Mouse (Mus musculus) C2C12 (cell line): ENCODE data around the gene Rgs14.

Experiments used
- CEBPB ChIP-seq: IDR thresholded peaks from one replicate; pipeline ENCODE4 v1.6.1; 2011; ENCODE audit warnings: low read depth, mild to moderate bottlenecking, control low read depth, moderate library complexity
- CTCF ChIP-seq: IDR thresholded peaks from one replicate; pipeline ENCODE4 v1.5.1; 2011; ENCODE audit not compliant: control insufficient read depth, insufficient read depth, insufficient read length
- FOSL1 ChIP-seq: IDR thresholded peaks from one replicate; pipeline ENCODE4 v1.8.0; 2011; ENCODE audit warnings: mild to moderate bottlenecking, low read length; ENCODE audit not compliant: poor library complexity, insufficient read depth, severe bottlenecking
- MAX ChIP-seq: IDR thresholded peaks from one replicate; pipeline ENCODE4 v1.6.1; 2011; ENCODE audit warnings: mild to moderate bottlenecking, control low read depth
- MYOD1 ChIP-seq: IDR thresholded peaks from one replicate; pipeline ENCODE4 v1.6.1; 2011; ENCODE audit warnings: low read depth; ENCODE audit not compliant: control insufficient read depth, insufficient read length
- MYOG ChIP-seq: IDR thresholded peaks from one replicate; pipeline ENCODE4 v1.6.1; 2011; ENCODE audit not compliant: control insufficient read depth, insufficient read length; ENCODE audit errors: extremely low read depth
- USF1 ChIP-seq: IDR thresholded peaks from one replicate; pipeline ENCODE4 v1.6.1; 2011; ENCODE audit warnings: low read depth, mild to moderate bottlenecking, control low read depth, moderate library complexity

DNA sequence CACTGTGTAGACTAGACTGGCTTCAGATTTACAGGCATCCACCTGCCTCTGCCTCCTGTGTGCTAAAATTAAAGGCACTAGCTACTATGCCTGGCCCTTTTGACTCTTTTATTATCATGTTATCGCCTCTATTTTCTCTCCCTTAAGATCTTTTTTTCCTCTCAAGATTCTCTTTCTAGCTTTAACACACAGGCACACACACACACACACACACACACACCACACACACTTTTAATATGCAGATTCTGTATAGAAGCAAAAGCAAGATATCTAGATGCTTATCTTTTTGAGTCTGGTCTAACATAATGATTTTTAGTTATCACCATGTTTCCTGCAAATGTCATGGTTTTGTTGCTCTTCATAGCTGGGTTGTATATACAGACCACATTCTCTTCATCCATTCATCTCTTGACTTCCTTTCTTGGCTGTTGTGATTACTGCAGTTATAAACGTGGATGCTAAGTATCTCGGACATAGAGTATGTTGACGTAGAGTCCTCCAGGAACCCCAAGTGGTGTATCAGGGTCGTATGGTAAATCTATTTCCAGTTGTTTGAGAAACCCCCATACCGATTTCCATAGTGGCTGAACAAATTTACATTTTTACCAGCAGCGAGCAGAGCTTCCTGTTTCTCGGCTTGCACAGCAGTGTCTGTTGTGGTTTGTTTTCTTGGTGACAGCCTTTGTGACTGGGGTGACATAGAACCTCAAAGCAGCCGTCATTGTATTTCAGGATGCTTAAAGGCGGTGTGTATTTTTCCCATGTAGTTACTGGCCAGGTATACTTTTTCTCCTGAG lies 62.6 kb downstream of the Rgs14 start:
- TF ChIP-seq CTCF = no peak
- TF ChIP-seq MYOD1 = no peak
- TF ChIP-seq MYOG = no peak
- no peak for TF ChIP-seq MAX
- TF ChIP-seq USF1 = no peak
- TF ChIP-seq CEBPB = no peak
- TF ChIP-seq FOSL1 = no peak
